8 mouse cellular contexts compared by ENCODE assay signal in genomic region chr11:74638791-74639411, GRCm38 (mm10). TPM values are rescaled to one million over a fixed set of nuclear protein-coding genes. Genes with fewer than 3 reads are reported as not detected.
DNase-seq lines count a peak whose midpoint lies in the region; ATAC-seq and TF ChIP-seq lines count a peak whose summit lies in the region.

No protein-coding gene starts in this region.

- no peaks in the 10 kb centered on the region for H3K9me3 ChIP-seq in kidney, postnatal 0 days (replicated peaks; ENCODE audit: low read length)
- H3K9me3 ChIP-seq in embryonic facial prominence, embryonic 15.5 days (replicated peaks), result no peaks in the 10 kb centered on the region
- no peaks in the 10 kb centered on the region for H3K9me3 ChIP-seq in intestine, embryonic 16.5 days (ENCODE audit: control insufficient read depth, low read length)
- H3K9me3 ChIP-seq in midbrain, embryonic 15.5 days, result no peaks in the 10 kb centered on the region

- peak overlapping the region; percentile 75 for H3K9ac ChIP-seq in kidney, postnatal 0 days (ENCODE audit: low read depth, low read length)
- H3K9ac ChIP-seq in embryonic facial prominence, embryonic 15.5 days, result peak overlapping the region; percentile 76; the same call in 1 of the 2 replicates
- H3K9ac ChIP-seq in intestine, embryonic 16.5 days (ENCODE audit: low read depth, low read length), result peak overlapping the region; percentile 81
- H3K9ac ChIP-seq in midbrain, embryonic 15.5 days, result peak overlapping the region; percentile 74

- peak overlapping the region; percentile 86 for H3K27ac ChIP-seq in kidney, postnatal 0 days
- peak overlapping the region; percentile 94 for H3K27ac ChIP-seq in embryonic facial prominence, embryonic 15.5 days (replicated peaks)
- peak overlapping the region; percentile 90 for H3K27ac ChIP-seq in intestine, embryonic 16.5 days (ENCODE audit: low read length)
- H3K27ac ChIP-seq in midbrain, embryonic 15.5 days, result peak overlapping the region; percentile 91

- peak overlapping the region; percentile 66 for H3K4me3 ChIP-seq in kidney, postnatal 0 days (replicated peaks; ENCODE audit: low read depth, low read length)
- peak overlapping the region; percentile 64 for H3K4me3 ChIP-seq in embryonic facial prominence, embryonic 15.5 days (replicated peaks)
- H3K4me3 ChIP-seq in intestine, embryonic 16.5 days (ENCODE audit: low read length), result peak overlapping the region; percentile 80
- peak overlapping the region; percentile 61 for H3K4me3 ChIP-seq in midbrain, embryonic 15.5 days

- peaks cover 11% of the 10 kb centered on the region; the same call in 1 of the 2 replicates for H3K4me1 ChIP-seq in kidney, postnatal 0 days (replicated peaks; ENCODE audit: insufficient read depth, low read length)
- H3K4me1 ChIP-seq in embryonic facial prominence, embryonic 15.5 days, result peaks cover 20% of the 10 kb centered on the region
- peaks cover 18% of the 10 kb centered on the region for H3K4me1 ChIP-seq in intestine, embryonic 16.5 days (ENCODE audit: control insufficient read depth, insufficient read depth, low read length)
- H3K4me1 ChIP-seq in midbrain, embryonic 15.5 days, result peaks cover 18% of the 10 kb centered on the region

- no peak for DNase-seq in kidney, postnatal 0 days (ENCODE audit: low spot score)
- DNase-seq in kidney, postnatal 10 days, result no peak
- no peak for DNase-seq in thymus, postnatal 0 days (ENCODE audit: low spot score)
- no peak for DNase-seq in right cerebral cortex, postnatal 4 days
- no peak for DNase-seq in thymus, postnatal 14 days

- WGBS in kidney, postnatal 0 days, result 8% methylated on average over 9 of the region's 9 CpGs
- 7% methylated on average over 9 of the region's 9 CpGs for WGBS in embryonic facial prominence, embryonic 15.5 days
- WGBS in intestine, embryonic 16.5 days, result 6% methylated on average over 9 of the region's 9 CpGs
- 7% methylated on average over 9 of the region's 9 CpGs for WGBS in midbrain, embryonic 15.5 days

- TF ChIP-seq CTCF in kidney, postnatal 0 days (IDR thresholded peaks at IDR 0.05; ENCODE audit: low read depth), result no peak

- H3K4me2 ChIP-seq in kidney, postnatal 0 days (ENCODE audit: low read length), result peak overlapping the region; percentile 81
- peak overlapping the region; percentile 84 for H3K4me2 ChIP-seq in embryonic facial prominence, embryonic 15.5 days (replicated peaks)
- H3K4me2 ChIP-seq in intestine, embryonic 16.5 days (ENCODE audit: low read depth, low read length), result peak overlapping the region; percentile 81
- peak overlapping the region; percentile 59 for H3K4me2 ChIP-seq in midbrain, embryonic 15.5 days

- no peaks in the 10 kb centered on the region for H3K27me3 ChIP-seq in kidney, postnatal 0 days (ENCODE audit: insufficient read depth, low read length)
- H3K27me3 ChIP-seq in embryonic facial prominence, embryonic 15.5 days, result no peaks in the 10 kb centered on the region; the same call in 1 of the 2 replicates
- no peaks in the 10 kb centered on the region for H3K27me3 ChIP-seq in intestine, embryonic 16.5 days (replicated peaks; ENCODE audit: control insufficient read depth, insufficient read depth, low read length)
- H3K27me3 ChIP-seq in midbrain, embryonic 15.5 days (replicated peaks), result no peaks in the 10 kb centered on the region

- ATAC-seq in kidney, postnatal 0 days (replicated peaks; ENCODE audit: low FRiP score, low read depth), result no peak; the same call in 1 of the 2 replicates
- ATAC-seq in embryonic facial prominence, embryonic 15.5 days (ENCODE audit: insufficient number of reproducible peaks, low FRiP score, low TSS enrichment, low read depth), result peak; percentile 29; the same call in 1 of the 2 replicates
- ATAC-seq in intestine, embryonic 16.5 days, result peak; percentile 39
- ATAC-seq in midbrain, embryonic 15.5 days (replicated peaks), result peak; percentile 55

- H3K36me3 ChIP-seq in kidney, postnatal 0 days (ENCODE audit: insufficient read depth, low read length), result no peaks in the 10 kb centered on the region
- H3K36me3 ChIP-seq in embryonic facial prominence, embryonic 15.5 days, result no peaks in the 10 kb centered on the region
- H3K36me3 ChIP-seq in intestine, embryonic 16.5 days (ENCODE audit: control insufficient read depth, insufficient read depth, low read length), result no peaks in the 10 kb centered on the region
- H3K36me3 ChIP-seq in midbrain, embryonic 15.5 days (replicated peaks), result 0 out of 2 replicates have a peak, but pooled peaks cover 4% of the 10 kb centered on the region

RNA-seq across cellular contexts. Expression of gene Cluh, which starts 10.4 kb away (rescaled TPM):
- polyA plus RNA-seq in kidney, postnatal 0 days (2015; fragmentation: Nextera tagmentation; extraction: Ambion mirVana), result 32.6 TPM in 2 replicates
- 26.6 and 27.1 TPM in 2 replicates for polyA plus RNA-seq in embryonic facial prominence, embryonic 15.5 days (2015; fragmentation: Nextera tagmentation; extraction: Ambion mirVana)
- 57.0 and 66.0 TPM in 2 replicates for polyA plus RNA-seq in intestine, embryonic 16.5 days (2015; fragmentation: Nextera tagmentation; extraction: Ambion mirVana)
- polyA plus RNA-seq in midbrain, embryonic 15.5 days (2015; fragmentation: Nextera tagmentation; extraction: Ambion mirVana), result 18.2 TPM in 2 replicates
- polyA plus RNA-seq in thymus, postnatal 0 days (2015; fragmentation: Nextera tagmentation; extraction: Ambion mirVana), result 11.3 and 11.5 TPM in 2 replicates

RNA-seq across cellular contexts. Expression of gene Ccdc92b, which starts 19.5 kb away (rescaled TPM):
- polyA plus RNA-seq in kidney, postnatal 0 days (2015; fragmentation: Nextera tagmentation; extraction: Ambion mirVana), result 0.23 and 0.33 TPM in 2 replicates
- 0.46 and 0.71 TPM in 2 replicates for polyA plus RNA-seq in embryonic facial prominence, embryonic 15.5 days (2015; fragmentation: Nextera tagmentation; extraction: Ambion mirVana)
- polyA plus RNA-seq in intestine, embryonic 16.5 days (2015; fragmentation: Nextera tagmentation; extraction: Ambion mirVana), result 0.29 and 0.53 TPM in 2 replicates
- 3.3 and 4.0 TPM in 2 replicates for polyA plus RNA-seq in midbrain, embryonic 15.5 days (2015; fragmentation: Nextera tagmentation; extraction: Ambion mirVana)
- polyA plus RNA-seq in thymus, postnatal 0 days (2015; fragmentation: Nextera tagmentation; extraction: Ambion mirVana), result 0.06 and 0.10 TPM in 2 replicates

RNA-seq across cellular contexts. Expression of gene Rap1gap2, which starts 28.2 kb away (rescaled TPM):
- polyA plus RNA-seq in kidney, postnatal 0 days (2015; fragmentation: Nextera tagmentation; extraction: Ambion mirVana), result 9.1 and 11.4 TPM in 2 replicates
- polyA plus RNA-seq in embryonic facial prominence, embryonic 15.5 days (2015; fragmentation: Nextera tagmentation; extraction: Ambion mirVana), result 3.5 and 3.7 TPM in 2 replicates
- polyA plus RNA-seq in intestine, embryonic 16.5 days (2015; fragmentation: Nextera tagmentation; extraction: Ambion mirVana), result 8.4 and 10.5 TPM in 2 replicates
- 14.5 and 15.8 TPM in 2 replicates for polyA plus RNA-seq in midbrain, embryonic 15.5 days (2015; fragmentation: Nextera tagmentation; extraction: Ambion mirVana)
- 3.5 and 3.8 TPM in 2 replicates for polyA plus RNA-seq in thymus, postnatal 0 days (2015; fragmentation: Nextera tagmentation; extraction: Ambion mirVana)
